Mouse (Mus musculus): ENCODE results near the gene Lcn4.
"Not testable (repeated sequence)": the region's sequence is repeated elsewhere in the genome, so short reads cannot be mapped to it uniquely, and the experiment has no call there.

Lcn4 gene

GRCm38 (mm10) chr2:26671182-26671581 is at the start of gene Lcn4:
Lcn4 (minus strand) TSS chr2:26671282.
- DNase-seq = no peak

GRCm38 (mm10) chr2:26686171-26686675 is 15.1 kb upstream of the Lcn4 start:
- no peak for DNase-seq

DNA sequence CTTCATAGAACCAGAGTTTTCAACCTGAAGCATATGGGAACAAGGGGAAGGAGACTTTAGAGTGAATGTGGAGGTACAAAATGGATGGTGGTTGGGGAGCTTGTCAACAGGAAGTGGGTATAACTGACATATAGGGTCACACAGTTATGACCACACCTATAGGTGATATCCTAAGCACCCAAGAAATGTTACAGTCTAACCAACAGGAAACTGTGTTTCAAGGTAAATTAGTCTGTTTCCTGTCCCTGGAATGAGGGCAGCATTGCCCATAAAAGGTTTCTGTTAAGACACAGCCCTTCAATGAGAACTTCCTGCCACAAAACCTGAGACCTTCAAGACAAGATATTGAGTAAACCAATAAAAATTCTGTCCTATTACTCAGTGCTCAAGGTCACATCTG is 2.3 kb downstream of the Lcn4 start:
- no peak for DNase-seq

- DNase-seq = not testable (repeated sequence)
Observed at GRCm38 (mm10) chr2:26663551-26663950, 7.5 kb downstream of the Lcn4 start.

- no peak for DNase-seq
Observed at GRCm38 (mm10) chr2:26663112-26663511, 8.0 kb downstream of the Lcn4 start.

DNA sequence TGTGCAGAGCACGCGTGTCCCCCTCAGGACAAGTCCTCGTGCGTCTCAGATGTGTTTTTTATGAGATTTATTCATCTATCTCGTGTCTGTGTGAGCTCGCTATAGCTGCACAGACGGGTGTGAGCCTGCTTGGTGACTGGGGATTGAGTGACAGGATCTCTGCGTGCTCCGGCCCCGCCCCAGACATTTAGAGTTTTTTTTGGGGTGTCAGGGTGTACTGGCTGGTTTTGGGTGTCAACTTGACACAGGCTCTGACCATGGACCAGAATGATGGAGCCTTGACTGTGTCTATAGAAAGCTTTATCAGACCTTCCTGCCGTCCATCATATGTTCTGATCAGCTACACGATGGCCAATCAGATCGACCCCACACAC is 8.6 kb downstream of the Lcn4 start:
- DNase-seq = no peak

GRCm38 (mm10) chr2:26661768-26662508 is 9.1 kb downstream of the Lcn4 start:
- no peak for DNase-seq

DNA sequence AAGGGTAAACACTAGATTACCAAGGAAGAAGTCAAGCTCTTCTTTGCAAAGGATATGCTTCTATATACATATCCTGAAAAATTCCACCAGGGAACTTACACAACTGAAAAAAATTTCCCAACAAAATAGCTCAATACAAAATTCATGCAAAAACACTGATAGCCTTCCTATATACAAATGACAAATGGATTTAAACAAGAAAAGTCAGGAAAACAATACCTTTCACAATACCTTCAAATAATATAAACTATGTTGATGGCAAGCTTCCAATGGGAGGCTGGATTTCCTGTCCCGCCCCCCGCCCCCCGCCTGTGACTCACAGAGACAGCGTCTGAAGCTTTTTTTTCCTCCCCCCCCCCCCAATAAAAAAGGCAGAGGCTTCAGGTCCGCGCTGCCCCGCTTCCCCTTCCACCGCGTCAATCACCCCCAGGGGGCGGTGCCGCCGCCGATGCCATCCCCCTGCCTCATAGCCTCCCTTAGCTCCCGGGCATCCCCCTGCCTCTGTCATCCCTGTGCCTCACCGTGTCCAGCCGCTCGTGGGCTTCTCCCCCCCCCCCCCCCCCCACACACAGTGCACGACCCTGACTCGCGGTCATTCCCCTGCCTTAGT is 9.8 kb downstream of the Lcn4 start:
- no peak for DNase-seq

DNA sequence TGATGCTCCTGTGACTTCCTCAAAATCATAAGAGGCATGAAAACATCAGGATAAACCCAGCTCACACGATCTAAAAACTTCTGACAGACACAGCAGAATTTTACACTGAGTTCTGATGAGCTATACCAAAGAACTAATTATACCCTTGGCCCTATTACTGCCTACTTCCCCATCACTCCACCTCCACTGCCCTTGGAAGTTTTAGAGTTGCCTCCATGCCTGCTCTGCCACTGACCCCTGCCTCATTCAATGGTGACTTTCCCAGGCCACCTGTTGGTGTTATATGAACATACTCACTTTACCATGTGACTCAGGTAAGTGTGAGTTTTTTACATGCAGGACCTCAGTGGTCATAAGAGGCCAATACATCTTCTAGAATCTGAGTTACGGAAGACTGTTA is 13.7 kb downstream of the Lcn4 start:
- no peak for DNase-seq

- no peak for DNase-seq
Observed at GRCm38 (mm10) chr2:26654687-26655086, 16.4 kb downstream of the Lcn4 start.

- DNase-seq = peak; percentile 59
Observed at GRCm38 (mm10) chr2:26646643-26647293, 24.3 kb downstream of the Lcn4 start.

DNA sequence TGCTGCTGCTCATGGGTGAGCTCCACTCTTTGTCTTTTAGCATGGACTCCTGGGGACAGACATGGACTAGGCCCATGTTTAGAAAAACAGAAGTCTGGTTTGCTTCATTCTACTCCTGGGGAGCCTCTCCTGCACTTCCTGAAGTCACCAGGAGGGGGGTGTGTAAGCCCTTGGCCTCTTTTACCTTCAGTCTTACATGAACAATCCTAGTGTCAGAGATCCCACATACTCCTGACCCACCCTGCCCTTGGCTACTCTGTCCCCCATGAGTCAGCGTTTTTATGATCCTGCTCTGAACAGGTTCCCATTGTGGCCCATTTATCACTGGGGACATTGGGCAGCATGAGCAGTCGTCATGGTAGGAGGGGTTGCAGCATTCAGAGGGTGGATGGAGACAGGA is 27.1 kb downstream of the Lcn4 start:
- no peak for DNase-seq

GRCm38 (mm10) chr2:26641006-26641647 is 30.0 kb downstream of the Lcn4 start:
- DNase-seq = no peak

- DNase-seq = peak; percentile 98
Observed at GRCm38 (mm10) chr2:26639838-26640830, 30.9 kb downstream of the Lcn4 start.

DNA sequence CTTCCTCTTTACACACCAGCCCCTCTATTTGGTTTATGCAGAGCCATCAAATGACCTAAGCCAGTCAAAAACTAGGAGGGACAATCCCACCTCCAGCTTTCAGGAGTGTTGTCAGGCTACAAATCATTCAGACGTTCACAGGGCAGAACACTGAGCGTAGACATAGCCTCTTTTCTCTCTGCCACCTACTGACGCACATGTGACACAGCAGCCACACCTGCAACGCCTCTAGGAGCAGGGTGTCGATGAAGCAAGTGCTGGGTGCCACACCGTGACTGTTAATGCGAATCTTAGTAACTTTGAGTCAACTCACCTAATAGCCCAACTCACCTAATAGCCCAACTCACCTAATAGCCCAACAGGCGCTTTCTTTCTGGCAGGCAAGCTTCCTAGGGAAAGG is 32.0 kb downstream of the Lcn4 start:
- DNase-seq = no peak

GRCm38 (mm10) chr2:26638572-26638971 is 32.5 kb downstream of the Lcn4 start:
- no peak for DNase-seq

- DNase-seq = no peak
Observed at GRCm38 (mm10) chr2:26638039-26638438, 33.0 kb downstream of the Lcn4 start.

- DNase-seq = no peak
Observed at GRCm38 (mm10) chr2:26637316-26637932, 33.7 kb downstream of the Lcn4 start.

- no peak for DNase-seq
Observed at GRCm38 (mm10) chr2:26636325-26636635, 34.8 kb downstream of the Lcn4 start.

DNA sequence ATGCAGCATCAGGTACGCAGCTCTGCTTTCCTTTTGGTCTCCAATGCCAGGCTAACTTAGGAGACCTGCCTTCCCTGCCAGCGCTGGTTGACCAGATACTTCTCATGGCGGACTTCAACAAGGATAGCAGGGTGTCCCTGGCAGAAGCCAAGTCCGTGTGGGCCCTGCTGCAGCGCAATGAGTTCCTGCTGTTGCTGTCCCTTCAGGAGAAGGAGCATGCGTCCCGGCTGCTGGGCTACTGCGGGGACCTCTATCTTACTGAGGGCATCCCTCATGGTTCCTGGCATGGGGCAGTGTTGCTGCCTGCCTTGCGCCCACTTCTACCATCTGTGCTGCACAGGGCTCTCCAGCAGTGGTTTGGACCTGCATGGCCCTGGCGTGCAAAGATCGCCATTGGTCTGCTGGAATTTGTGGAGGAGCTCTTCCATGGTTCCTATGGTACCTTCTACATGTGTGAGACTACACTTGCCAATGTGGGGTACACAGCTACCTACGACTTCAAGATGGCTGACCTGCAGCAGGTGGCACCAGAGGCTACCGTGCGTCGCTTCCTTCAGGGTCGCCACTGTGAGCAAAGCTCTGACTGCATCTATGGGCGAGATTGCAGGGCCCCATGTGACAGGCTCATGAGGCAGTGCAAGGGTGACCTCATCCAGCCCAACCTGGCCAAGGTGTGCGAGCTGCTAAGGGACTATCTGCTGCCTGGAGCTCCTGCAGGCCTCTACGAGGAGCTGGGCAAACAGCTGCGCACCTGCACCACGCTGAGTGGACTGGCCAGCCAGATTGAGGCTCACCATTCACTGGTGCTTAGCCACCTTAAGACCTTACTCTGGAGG is 35.4 kb downstream of the Lcn4 start:
- DNase-seq = no peak
